Mouse (Mus musculus): ENCODE data around the gene Zan. TPM values are rescaled to one million over a fixed set of nuclear protein-coding genes. Genes with fewer than 3 reads are reported as not detected.
"Not testable (repeated sequence)": the region's sequence is repeated elsewhere in the genome, so short reads cannot be mapped to it uniquely, and the experiment has no call there.

The Zan gene
- polyA plus RNA-seq, 1 experiment: not detected

GRCm38 (mm10) chr5:137445536-137445935 lies 31.3 kb downstream of the Zan start:
- TF ChIP-seq CTCF (IDR thresholded peaks at IDR 0.05; ENCODE audit: insufficient read depth, low read depth, low read length) (no peak), POLR2A (IDR thresholded peaks at IDR 0.05; ENCODE audit: insufficient read depth, low read depth, low read length) (no peak)
- Histone ChIP-seq H3K4me1 (ENCODE audit: control insufficient read depth, insufficient read depth, low read length) (no peaks in the 10 kb centered on the region), H3K27ac (ENCODE audit: insufficient read depth, low read depth, low read length) (no peak overlapping the region), H3K4me3 (ENCODE audit: insufficient read depth, low read depth, low read length) (no peak overlapping the region)

- no peak for TF ChIP-seq CTCF (IDR thresholded peaks at IDR 0.05; ENCODE audit: insufficient read depth, low read depth, low read length)
- no peak for TF ChIP-seq POLR2A (IDR thresholded peaks at IDR 0.05; ENCODE audit: insufficient read depth, low read depth, low read length)
- no peaks in the 10 kb centered on the region for H3K4me1 ChIP-seq (ENCODE audit: control insufficient read depth, insufficient read depth, low read length)
- H3K27ac ChIP-seq (ENCODE audit: insufficient read depth, low read depth, low read length): no peak overlapping the region
- WGBS: 61% methylated on average over 11 of the region's 11 CpGs
- no peak overlapping the region for H3K4me3 ChIP-seq (ENCODE audit: insufficient read depth, low read depth, low read length)
These were observed 36.5 kb downstream of the Zan start for GRCm38 (mm10) chr5:137440216-137440855.

GRCm38 (mm10) chr5:137433889-137434288 lies 43.0 kb downstream of the Zan start:
- TF ChIP-seq CTCF (IDR thresholded peaks at IDR 0.05; ENCODE audit: insufficient read depth, low read depth, low read length) (no peak), POLR2A (IDR thresholded peaks at IDR 0.05; ENCODE audit: insufficient read depth, low read depth, low read length) (no peak)
- WGBS: 39% methylated on average over 6 of the region's 6 CpGs
- Histone ChIP-seq H3K4me1 (ENCODE audit: control insufficient read depth, insufficient read depth, low read length) (no peaks in the 10 kb centered on the region), H3K4me3 (ENCODE audit: insufficient read depth, low read depth, low read length) (no peak overlapping the region), H3K27ac (ENCODE audit: insufficient read depth, low read depth, low read length) (no peak overlapping the region)

GRCm38 (mm10) chr5:137430402-137430801 lies 46.5 kb downstream of the Zan start:
- not testable (repeated sequence) for H3K4me1 ChIP-seq (ENCODE audit: control insufficient read depth, insufficient read depth, low read length); H3K27ac ChIP-seq (ENCODE audit: insufficient read depth, low read depth, low read length); H3K4me3 ChIP-seq (ENCODE audit: insufficient read depth, low read depth, low read length)
- 90% methylated on average over 4 of the region's 4 CpGs for WGBS

- Histone ChIP-seq H3K27ac (ENCODE audit: insufficient read depth, low read depth, low read length) (no peak overlapping the region), H3K4me1 (ENCODE audit: control insufficient read depth, insufficient read depth, low read length) (peaks cover 3% of the 10 kb centered on the region; the same call in 1 of the 2 replicates), H3K4me3 (ENCODE audit: insufficient read depth, low read depth, low read length) (no peak overlapping the region)
- TF ChIP-seq POLR2A (IDR thresholded peaks at IDR 0.05; ENCODE audit: insufficient read depth, low read depth, low read length) (no peak), CTCF (IDR thresholded peaks at IDR 0.05; ENCODE audit: insufficient read depth, low read depth, low read length) (no peak)
- WGBS: 48% methylated on average over 6 of the region's 6 CpGs
These were observed 51.2 kb downstream of the Zan start for GRCm38 (mm10) chr5:137425648-137426047.

GRCm38 (mm10) chr5:137419841-137420240 lies 57.0 kb downstream of the Zan start:
- Histone ChIP-seq H3K4me3 (ENCODE audit: insufficient read depth, low read depth, low read length) (no peak overlapping the region), H3K4me1 (ENCODE audit: control insufficient read depth, insufficient read depth, low read length) (no peaks in the 10 kb centered on the region), H3K27ac (ENCODE audit: insufficient read depth, low read depth, low read length) (no peak overlapping the region)
- TF ChIP-seq CTCF (IDR thresholded peaks at IDR 0.05; ENCODE audit: insufficient read depth, low read depth, low read length) (no peak), POLR2A (IDR thresholded peaks at IDR 0.05; ENCODE audit: insufficient read depth, low read depth, low read length) (no peak)
- WGBS: 82% methylated on average over 4 of the region's 4 CpGs

- no peak overlapping the region for H3K27ac ChIP-seq (ENCODE audit: insufficient read depth, low read depth, low read length)
- H3K4me1 ChIP-seq (ENCODE audit: control insufficient read depth, insufficient read depth, low read length): no peaks in the 10 kb centered on the region
- WGBS: 84% methylated on average over 9 of the region's 9 CpGs
- no peak overlapping the region for H3K4me3 ChIP-seq (ENCODE audit: insufficient read depth, low read depth, low read length)
- TF ChIP-seq POLR2A (IDR thresholded peaks at IDR 0.05; ENCODE audit: insufficient read depth, low read depth, low read length): no peak
These were observed 57.8 kb downstream of the Zan start for GRCm38 (mm10) chr5:137419105-137419504.

- Histone ChIP-seq H3K4me3 (ENCODE audit: insufficient read depth, low read depth, low read length) (no peak overlapping the region), H3K4me1 (ENCODE audit: control insufficient read depth, insufficient read depth, low read length) (no peaks in the 10 kb centered on the region), H3K27ac (ENCODE audit: insufficient read depth, low read depth, low read length) (no peak overlapping the region)
- TF ChIP-seq POLR2A (IDR thresholded peaks at IDR 0.05; ENCODE audit: insufficient read depth, low read depth, low read length): no peak
- no peak for TF ChIP-seq CTCF (IDR thresholded peaks at IDR 0.05; ENCODE audit: insufficient read depth, low read depth, low read length)
- WGBS: 71% methylated on average over 5 of the region's 5 CpGs
These were observed 62.6 kb downstream of the Zan start for GRCm38 (mm10) chr5:137414253-137414652.

GRCm38 (mm10) chr5:137411235-137411634 lies 65.6 kb downstream of the Zan start:
- TF ChIP-seq CTCF (IDR thresholded peaks at IDR 0.05; ENCODE audit: insufficient read depth, low read depth, low read length) (no peak), POLR2A (IDR thresholded peaks at IDR 0.05; ENCODE audit: insufficient read depth, low read depth, low read length) (no peak)
- H3K27ac ChIP-seq (ENCODE audit: insufficient read depth, low read depth, low read length): no peak overlapping the region
- H3K4me3 ChIP-seq (ENCODE audit: insufficient read depth, low read depth, low read length): no peak overlapping the region
- WGBS: 82% methylated on average over 8 of the region's 8 CpGs
- H3K4me1 ChIP-seq (ENCODE audit: control insufficient read depth, insufficient read depth, low read length): peaks cover 9% of the 10 kb centered on the region

- 99% methylated on average over 3 of the region's 3 CpGs for WGBS
- H3K4me3 ChIP-seq (ENCODE audit: insufficient read depth, low read depth, low read length): no peak overlapping the region
- H3K27ac ChIP-seq (ENCODE audit: insufficient read depth, low read depth, low read length): no peak overlapping the region
- TF ChIP-seq POLR2A (IDR thresholded peaks at IDR 0.05; ENCODE audit: insufficient read depth, low read depth, low read length) (no peak), CTCF (IDR thresholded peaks at IDR 0.05; ENCODE audit: insufficient read depth, low read depth, low read length) (no peak)
- H3K4me1 ChIP-seq (ENCODE audit: control insufficient read depth, insufficient read depth, low read length): peaks cover 9% of the 10 kb centered on the region
These were observed 66.3 kb downstream of the Zan start for GRCm38 (mm10) chr5:137410549-137410948.
